Mouse (Mus musculus) adrenal gland, adult 8-10 months (tissue): ENCODE measurements at regions not wholly inside any gene's neighbourhood (a gene's known extent, or its start where the extent isn't known, plus 50 kb on each side); places are given as distances from the start of the nearest gene placed in this dataset.

ENCODE experiments used
- DNase-seq: peaks from one replicate; pipeline ENCODE4 v3.0.0; 2022

DNA sequence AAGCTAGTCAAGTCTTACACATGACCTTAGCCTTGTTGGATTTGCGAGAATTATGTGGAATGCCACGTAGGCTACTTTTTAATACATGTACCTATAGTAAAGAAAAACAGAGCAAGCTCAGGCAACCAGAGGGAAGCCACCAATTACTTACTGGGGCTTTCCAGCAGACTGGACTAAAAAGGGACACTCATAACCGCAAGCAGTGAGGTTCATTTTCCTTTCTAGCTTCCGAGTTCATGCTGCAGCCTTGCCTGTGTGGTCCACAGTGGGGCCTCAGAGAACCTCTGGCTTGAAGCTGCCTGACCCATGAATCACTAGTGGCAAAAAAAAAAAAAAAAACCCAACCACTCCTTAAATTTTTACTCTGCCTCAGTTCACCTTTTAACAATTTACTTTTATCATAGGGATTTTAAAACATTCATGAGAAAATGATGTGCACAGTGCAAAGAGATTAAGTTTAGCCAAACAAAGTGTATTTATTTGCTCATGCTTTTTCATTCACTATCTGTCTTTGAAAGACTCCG is 188.6 kb upstream of the 1700066M21Rik start:
- no peak for DNase-seq

DNA sequence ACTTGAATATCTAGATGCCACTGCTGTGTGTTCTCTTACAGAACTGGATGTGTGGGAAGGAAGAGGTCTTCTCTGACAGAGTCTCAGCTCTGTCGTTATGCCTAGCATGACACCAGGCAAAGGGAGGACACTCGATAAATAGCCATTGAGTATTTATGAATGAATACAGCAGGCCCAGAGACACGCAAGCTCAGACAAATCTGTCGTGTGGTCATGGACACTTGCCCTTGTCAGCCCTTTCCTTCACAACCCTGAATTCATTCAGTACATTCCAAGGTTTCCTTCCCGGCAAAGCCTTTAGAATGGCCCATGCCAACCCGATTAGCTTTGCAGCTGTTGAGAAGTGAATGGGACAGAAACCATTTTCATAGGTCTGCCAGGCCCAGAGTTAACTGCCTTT is 176.1 kb upstream of the 1700066M21Rik start:
- DNase-seq: no peak

DNA sequence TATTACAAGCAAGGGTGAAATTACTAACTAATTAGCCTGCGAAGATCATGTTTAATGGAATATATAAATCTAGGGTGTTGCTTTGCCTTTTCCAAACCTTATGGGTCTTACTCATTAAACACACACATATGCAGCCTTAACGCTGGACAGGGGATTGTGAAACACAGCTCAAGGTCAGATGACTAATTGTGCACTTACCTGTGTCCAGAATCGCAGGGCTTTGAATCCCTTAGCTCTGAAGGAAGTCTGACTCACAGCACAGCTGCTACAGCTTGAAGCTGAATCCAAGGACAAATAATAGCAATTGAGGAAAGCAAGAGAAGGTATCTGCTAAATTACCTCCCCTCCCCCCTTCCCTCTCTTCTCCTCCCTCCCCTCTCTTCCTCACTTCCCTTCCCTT is 173.1 kb upstream of the 1700066M21Rik start:
- DNase-seq: no peak

DNA sequence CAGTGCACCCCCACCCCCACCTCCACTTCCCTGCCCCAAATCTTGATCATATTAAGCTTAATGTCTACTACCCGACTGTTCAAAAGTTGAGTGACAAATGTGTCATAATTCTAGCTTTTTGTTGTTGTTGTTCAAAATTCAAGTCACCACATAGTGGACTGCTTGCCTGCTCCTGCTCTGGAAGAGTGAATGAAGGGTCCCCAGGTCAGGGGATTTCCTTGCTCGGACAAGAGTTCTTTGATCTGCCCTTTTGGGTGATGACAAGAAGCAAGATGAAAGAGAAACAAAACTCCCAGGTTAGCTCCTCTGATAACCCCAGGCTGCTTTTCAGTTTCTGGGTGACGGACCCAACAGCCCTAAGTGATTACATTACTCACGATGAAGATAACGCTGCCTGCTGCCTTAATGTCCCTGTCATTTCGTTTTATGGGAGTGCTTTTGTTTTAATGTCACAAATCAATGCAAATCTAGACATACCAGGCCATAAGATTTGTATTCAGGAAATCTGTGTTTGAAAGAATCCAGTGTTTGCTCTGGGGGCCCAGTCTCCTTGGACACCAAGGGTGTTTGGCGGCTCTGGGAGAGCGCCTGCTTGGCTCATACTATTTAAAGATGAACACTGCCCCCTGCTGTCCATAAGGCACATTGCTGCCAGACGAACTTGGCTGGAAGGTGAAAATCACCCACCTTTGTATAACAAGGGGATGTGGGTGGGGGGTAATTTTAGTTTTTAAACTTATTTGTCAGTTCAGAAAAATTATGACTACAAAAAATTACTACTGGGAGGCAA is 172.0 kb upstream of the 1700066M21Rik start:
- DNase-seq: peak; percentile 14

DNA sequence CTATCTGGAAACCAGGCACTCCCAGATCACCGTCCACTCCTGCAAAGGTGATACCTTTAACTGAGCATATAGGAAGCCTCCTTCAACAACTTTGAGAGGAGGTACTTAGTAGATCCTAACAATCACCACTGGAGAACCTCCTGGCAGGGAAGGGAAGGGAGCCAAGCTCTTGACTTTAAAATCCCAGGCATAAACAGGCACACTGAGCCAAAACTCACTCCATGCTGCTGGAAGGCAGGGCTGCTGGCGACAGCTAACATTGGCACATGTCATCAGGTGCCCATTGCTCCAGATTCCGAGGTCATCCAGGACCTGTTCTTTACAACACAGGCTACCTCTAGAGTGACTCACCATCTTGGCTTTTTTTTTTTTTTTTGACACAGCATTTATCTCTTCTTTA is 170.9 kb upstream of the 1700066M21Rik start:
- no peak for DNase-seq

DNA sequence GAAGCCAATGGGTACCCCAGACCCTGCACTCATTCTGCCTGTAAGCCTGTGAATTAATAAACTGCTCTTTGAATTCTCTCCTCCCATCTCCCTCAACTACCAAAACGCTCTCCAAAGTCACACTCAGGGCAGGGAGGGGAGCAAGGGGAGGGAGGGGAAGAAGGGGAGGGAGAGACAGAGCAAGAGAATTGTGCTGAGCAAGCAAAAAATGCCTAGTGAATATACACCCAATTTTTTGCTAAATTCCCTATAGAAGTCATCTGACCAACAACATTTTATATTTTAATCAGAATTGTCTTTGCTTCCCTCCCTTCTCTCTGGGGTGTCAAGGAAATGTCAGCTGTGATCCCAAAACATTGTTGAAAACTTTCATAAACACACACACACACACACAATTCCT is 170.5 kb upstream of the 1700066M21Rik start:
- DNase-seq: no peak

DNA sequence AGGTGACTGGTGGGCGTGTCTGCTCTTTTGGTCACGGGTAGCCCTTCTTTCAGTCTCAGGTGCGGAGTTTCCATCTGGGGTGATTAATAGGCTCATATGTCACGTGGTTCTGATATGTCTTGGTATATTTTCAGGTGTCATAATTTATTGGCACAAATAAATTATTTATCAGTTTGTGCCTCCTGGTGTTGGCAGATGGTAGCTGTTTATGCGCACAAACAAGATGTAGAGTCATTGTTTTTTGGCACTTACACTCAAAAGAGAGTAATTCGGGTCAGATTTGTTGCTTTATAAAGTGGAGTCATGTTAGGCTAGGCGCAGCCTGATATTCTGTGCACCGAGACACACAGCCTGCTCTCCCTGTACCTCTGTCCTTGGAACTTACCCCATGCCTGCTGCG is 169.0 kb upstream of the 1700066M21Rik start:
- DNase-seq: no peak

DNA sequence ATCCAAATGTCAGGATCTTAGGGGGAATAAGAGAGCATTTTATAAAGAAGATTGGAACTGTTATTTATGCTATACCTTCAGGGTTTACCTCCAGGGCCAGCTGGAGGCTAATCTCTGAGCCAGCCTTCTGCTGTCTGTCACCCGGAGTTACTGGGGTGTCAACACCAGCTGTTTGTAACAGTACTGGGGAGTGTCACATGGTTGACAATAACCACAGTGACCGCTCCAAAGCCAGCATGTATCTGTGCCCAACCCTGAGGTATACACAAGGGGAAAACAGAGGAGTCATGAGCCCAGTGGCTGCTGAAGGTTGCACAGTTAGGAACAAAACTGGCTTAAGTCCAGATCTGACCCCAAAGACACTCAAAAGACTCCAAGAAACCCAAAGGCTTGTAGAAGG is 168.1 kb upstream of the 1700066M21Rik start:
- DNase-seq: no peak

DNA sequence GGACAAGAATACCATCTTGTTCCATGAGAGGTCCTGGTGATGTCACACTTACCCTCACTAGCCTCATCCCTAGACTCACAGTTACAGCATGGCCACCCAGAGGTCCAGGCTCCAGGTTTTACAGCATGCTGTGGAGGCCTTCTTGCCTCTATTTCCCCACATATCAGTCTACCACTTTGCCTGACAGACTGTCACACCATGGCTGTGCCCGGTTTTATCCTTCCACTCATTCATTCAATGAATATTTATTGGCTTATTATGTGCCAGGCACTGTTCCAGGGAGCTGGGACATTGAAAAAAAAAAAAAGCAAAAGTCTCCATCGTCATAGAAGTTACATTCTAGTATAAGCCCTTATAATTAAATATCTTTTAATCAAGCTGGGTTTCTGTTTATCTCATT is 166.4 kb upstream of the 1700066M21Rik start:
- DNase-seq: no peak

DNA sequence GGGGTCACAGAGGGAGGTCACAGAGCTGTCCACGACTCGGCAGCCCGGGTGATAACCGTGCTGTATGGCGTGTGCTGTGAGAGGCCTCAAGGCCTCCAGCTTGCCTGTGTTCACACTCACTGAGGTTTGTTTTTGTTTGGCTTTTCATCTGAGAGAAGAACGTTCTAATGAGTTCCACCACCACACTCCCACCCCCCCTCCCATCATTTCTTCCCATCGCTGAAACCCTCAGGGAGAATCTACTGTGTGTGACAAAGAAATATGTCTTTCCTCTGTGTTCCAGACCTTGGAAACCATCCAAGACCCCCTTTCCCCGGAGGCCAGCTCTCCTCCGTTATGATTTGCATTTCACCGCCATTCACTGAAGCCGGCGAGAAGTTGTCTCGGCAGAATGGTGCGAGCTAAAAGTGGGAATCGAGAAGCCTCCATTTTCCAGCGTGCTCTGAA is 164.0 kb upstream of the 1700066M21Rik start:
- DNase-seq: no peak

DNA sequence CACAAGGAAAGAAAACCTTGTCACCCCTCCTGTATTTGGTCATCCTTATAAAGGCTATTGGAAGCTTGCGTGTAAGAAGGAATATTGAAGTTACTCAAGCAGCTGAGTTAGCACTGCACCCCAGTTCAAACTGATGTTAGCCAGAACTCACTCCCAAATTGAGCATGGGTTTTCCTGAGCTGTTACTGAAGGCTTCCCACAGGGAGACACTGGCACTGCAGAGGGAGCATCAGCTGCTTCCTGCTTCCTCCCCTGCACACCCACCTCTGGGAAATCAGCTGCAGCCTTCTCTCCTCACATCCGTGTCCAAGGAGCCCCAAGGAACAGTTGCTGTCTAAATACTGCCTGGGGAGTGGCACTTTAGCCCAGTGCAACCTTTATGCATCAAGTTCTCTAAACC is 163.2 kb upstream of the 1700066M21Rik start:
- no peak for DNase-seq

DNA sequence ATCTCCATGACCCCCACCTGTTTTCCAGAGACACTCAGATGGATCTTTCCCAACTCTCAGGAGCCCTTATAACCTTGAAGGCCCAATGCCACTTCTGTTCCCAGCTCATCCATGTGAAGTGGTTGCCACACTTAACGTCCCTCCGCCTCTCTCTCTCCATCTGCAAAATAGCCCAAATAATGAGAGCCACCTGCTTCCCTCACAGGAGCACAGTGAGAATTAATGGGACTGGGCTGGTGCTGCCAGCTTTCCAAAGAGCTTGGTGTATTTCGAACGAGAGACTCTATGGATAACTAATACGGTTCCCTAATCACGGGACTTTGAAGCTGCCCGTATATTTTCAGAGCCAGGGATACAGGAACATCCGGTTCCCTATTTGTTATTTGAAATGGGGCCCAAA is 159.8 kb upstream of the 1700066M21Rik start:
- DNase-seq: no peak

DNA sequence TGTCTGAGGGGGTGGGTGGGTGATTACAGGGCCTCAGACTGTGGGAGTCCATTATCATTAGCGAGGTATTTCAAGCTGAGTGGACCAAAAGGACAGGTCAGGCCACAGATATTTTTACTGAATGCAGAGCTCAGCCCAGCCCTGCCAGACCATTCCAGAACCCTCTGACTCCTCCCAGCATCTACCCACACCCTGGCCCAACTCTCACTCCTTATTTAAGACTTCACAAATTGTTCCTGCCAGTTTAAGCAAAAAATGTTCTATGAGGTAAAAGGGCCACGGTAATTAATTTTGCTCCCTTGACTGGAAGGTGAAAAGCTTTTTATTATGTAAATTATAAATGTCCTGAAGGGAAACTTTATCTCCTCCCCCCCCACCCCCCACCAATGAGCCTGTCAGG is 159.3 kb upstream of the 1700066M21Rik start:
- DNase-seq: no peak

DNA sequence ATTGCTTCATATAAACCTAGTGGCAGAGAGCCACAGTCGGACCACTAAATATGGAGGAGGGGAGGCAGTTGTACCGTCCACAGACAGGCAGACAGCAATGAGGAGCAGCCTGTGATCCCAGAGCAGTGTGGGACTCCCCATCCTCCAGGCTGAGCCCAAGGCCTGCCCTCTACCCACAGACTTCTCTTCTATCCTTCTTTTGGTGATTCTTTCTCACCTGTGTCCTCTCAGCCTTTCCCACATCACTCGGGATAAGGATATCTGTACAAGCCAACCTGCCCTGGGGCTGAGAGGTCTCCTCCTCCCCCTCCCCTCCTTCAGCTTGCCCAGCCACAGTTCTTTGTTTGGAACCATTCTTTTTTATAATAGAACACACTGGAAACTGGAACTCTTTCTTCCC is 158.8 kb upstream of the 1700066M21Rik start:
- no peak for DNase-seq

DNA sequence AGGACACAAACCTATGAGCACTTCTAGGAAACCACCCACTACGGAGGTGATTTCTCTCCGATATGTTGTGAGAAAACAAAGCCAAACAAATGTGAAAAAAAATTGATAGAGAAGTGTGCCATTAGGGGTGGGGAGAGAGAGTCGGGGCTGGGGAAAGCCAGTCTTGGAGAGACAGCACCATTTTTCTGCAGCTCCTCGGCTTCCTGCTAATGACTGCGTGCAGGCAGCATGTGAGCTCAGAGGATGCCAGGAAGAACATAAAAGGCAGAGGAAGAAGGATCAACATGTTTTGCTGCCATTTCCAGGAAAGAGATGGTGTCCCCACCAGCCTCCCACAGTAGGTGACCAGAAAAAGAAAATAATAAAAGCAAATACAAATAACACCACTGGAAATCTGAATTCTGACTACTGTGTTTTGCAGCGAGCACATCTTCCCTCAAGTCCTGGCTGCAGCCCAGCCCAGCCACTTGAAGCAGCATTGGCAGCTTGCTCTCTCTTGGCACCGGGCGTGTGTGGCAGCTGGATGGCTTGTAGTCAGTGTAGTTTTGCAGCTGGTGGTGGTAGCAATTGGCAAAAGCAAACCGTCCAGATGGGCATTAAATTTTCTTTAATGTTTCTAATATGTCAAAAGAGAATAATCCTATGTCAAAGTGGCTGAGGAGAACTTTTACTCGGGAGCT is 152.9 kb upstream of the 1700066M21Rik start:
- DNase-seq: no peak

DNA sequence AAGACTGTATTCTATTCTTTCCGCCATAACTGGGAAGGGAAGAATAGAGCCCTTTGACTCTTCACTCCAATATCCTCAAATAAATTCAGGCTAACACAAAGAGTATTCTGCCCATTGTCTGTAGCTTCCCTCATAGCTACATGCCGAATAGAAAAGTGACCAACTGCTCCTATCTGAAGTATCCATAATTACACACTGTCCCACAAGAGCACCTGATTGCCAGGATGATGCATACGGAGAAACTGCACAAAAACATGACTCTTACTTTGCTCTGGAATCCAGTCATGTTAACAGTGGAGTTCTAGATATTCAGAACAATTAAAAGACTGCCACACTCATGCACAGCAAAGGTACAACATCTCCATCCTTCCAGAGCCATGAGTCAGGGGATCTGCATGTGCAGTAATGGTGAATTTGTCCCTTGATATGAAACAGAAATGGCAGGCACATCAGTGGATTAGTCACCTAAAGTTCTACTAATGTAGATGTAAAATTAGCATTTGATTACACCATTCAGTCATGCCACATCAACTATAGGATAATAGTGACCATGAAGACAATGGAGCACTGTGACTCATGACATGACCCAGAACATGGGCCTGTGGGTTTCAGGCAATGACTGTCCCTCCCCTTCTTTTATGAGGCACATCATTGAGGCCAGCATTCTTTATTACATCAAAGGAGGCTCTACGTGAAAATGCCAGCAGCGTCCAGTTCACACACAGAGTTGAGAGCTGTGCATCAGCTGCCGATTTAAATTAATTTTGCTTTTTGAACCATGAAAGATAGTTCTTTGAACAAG is 133.6 kb upstream of the 1700066M21Rik start:
- DNase-seq: no peak

DNA sequence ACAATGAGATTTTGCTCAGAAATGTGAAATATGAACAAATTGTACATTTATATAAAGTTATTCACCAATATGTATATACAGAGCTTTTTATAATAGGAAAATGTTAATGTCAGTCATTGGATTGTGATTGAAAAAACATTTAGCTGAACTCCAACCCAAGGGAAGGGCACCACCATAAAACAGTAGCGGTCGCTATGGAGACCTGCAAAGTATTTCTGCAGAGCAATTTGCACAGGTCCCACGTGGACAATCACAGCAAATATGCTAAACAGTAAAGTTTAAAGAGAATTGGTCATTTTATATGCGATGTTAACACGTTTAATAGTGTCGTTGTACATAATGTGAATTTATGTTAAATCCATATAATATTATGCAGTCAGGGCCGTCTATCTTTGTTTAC is 117.8 kb upstream of the 1700066M21Rik start:
- no peak for DNase-seq

DNA sequence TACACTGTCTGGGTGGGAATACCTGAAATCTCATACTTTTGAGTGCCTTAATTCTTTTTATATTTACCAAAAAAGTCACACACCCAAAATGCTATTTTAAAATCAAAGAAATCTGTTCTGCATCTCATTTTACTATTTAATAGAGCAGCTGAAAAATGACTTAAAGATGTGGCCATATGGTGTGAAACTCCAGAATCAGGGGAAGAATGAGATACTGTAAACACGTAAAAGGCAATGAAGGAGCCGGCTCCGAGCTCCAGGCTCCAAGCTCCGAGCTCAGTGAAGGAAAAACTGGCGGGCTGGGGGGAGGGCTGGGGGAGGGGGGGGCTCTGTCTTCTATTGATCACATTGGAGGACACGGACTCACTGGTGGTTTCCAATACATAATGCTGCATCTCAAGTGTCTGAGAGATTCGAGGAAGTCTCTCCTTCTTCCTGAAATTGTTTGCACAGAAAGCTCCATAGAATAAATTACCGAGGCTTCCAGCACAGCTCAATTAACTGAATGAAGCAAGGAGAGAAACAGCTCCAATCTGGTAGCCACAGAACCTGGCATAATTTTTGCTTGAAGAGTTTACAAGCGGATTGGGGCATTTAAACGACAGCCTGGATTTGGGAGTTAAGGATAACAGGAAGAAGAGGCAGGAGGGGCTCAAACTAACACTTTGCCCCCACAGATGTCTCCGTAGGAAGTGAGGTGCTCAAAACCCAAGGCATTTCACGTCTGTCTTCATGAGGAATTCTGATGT is 112.2 kb upstream of the 1700066M21Rik start:
- DNase-seq: no peak

DNA sequence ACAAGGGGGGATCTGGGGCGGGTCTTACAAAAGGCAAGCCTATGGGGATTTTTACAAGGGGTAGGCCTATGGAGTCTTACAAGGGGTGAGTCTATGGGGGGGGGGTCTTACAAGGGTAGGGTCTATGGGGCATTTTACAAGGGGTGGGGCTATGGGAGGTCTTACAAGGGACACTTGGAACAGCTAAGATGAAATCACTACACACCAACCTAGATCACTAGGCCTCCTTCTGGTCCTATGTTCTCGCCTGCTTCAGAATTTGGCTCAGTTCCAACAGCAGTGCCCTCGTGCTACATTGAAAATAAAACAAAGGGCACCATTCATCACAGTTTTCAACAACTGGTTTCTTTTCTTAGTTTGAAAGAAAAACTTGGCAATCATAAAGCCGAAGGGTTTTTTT is 110.7 kb upstream of the 1700066M21Rik start:
- no peak for DNase-seq

DNA sequence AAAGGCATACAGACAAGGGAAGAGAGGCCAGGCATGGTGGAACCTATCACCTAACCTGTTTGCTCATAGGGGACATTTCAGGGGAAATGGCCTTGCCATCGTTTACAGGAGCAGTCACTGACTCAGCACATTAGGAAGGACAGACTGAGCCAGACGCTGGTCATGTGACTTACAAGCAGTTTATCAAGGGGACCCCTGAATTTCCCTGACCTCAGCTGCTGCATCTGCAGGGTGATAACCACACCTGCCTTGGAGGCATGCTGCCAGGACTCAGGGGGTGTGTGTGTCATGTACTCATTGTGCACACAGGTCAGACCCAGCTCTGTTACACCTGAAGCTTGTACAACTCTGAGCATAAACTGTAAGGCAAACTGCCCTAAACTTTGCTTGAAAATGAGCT is 109.6 kb upstream of the 1700066M21Rik start:
- DNase-seq: no peak

DNA sequence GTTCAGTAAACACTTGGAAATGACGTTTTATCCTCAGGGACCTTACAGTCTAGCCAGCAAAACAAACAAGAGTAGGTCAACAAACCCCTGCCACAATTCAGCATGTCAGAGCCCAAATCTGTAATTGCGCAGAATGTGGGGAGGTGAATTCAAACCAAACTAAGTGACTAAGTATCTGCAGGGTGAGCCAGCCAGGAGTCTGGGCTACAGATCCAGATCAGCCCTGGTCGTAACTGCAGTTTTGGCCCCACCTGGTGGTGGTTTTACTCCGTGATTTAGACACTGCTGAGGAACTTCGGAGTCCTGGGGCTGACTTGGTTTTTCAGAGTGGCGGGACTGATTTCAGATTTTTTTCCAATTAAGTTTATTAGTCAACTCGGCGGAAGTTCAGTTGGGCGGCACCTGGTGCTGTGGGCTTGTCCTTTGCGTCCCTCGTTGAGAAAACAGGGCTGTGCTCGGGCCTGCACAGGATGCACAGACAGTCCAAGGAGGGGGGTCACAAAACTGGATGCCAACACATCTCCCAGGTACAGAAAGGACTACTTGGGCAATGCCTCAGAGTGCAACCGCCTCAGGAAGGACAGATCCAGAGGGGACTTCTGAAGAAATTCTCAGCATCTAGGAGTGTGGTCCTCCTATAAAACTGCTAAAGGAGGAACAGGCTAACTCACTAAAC is 107.6 kb upstream of the 1700066M21Rik start:
- DNase-seq: peak; percentile 8

DNA sequence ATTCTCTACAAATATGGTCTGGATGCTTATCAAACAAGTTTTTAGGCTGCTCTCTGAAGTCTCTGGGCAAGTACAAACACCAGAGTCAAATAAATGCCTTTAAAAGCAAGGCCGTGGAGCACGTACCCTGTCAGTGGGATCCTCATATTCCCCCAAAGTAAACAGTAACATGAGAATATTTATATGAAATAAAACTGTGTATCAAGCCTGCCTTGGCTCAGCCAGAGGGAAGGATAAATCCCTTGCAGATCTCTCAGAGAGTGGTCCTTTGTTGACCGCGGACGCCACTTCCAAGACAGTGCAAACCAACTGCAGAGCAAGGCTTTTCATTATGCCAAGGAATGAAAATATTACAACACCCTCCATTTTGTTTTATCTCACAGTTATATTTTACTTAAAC is 104.8 kb upstream of the 1700066M21Rik start:
- DNase-seq: no peak
